Mouse (Mus musculus) heart, postnatal 0 days (tissue): Measurements from ENCODE around the gene Plpp7. TPM values are rescaled to one million over a fixed set of nuclear protein-coding genes. Genes with fewer than 3 reads are reported as not detected.
A peak's percentile ranks its signal among the peaks of the same experiment; 100 is the strongest.

Experiments
- ATAC-seq: fragments of 200-750 bp; cut with Nextera tagmentation; 2 replicates; pipeline ENCODE4 v1.8.0; 2017; ENCODE audit warnings: low read depth, moderate number of reproducible peaks, moderate library complexity; ENCODE audit not compliant: insufficient read depth
- DNase-seq: peaks from one replicate; pipeline ENCODE4 v3.0.0-alpha.2; 2016; ENCODE audit warnings: low spot score
- H3K27ac ChIP-seq: fragments of 300-500 bp; sonication (generic); 2 replicates; pipeline ENCODE4 v1.5.1; 2014; ENCODE audit warnings: low read depth, mild to moderate bottlenecking
- H3K27me3 ChIP-seq: fragments of 300-500 bp; sonication (generic); 2 replicates; pipeline ENCODE4 v1.6.1; 2014; ENCODE audit warnings: low read length, mixed read lengths; ENCODE audit not compliant: control insufficient read depth, insufficient read depth
- H3K36me3 ChIP-seq: fragments of 300-500 bp; sonication (generic); replicated peaks from 2 replicates; pipeline ENCODE4 v1.6.1; 2014; ENCODE audit warnings: low read length, mixed read lengths; ENCODE audit not compliant: control insufficient read depth, insufficient read depth
- H3K4me1 ChIP-seq: fragments of 300-500 bp; sonication (generic); 2 replicates; pipeline ENCODE4 v1.6.1; 2014; ENCODE audit warnings: antibody characterized with exemption; ENCODE audit not compliant: control insufficient read depth, insufficient read depth
- H3K4me2 ChIP-seq: fragments of 300-500 bp; sonication (generic); 2 replicates; pipeline ENCODE4 v1.6.1; 2014; ENCODE audit warnings: low read depth, mild to moderate bottlenecking, low read length, moderate library complexity
- H3K4me3 ChIP-seq: fragments of 300-500 bp; sonication (generic); 2 replicates; pipeline ENCODE4 v1.5.1; 2014; ENCODE audit warnings: low read depth, low read length
- H3K9ac ChIP-seq: fragments of 300-500 bp; sonication (generic); replicated peaks from 2 replicates; pipeline ENCODE4 v1.6.1; 2014; ENCODE audit warnings: low read depth, low read length, mixed read lengths
- H3K9me3 ChIP-seq: fragments of 300-500 bp; sonication (generic); replicated peaks from 2 replicates; pipeline ENCODE4 v1.6.1; 2016; ENCODE audit warnings: low read length; ENCODE audit not compliant: control insufficient read depth
- CTCF ChIP-seq: IDR thresholded peaks from 2 replicates; pipeline ENCODE4 v1.5.1; 2016; ENCODE audit warnings: antibody characterized with exemption, control low read depth, low read depth
- EP300 ChIP-seq: IDR thresholded peaks from 2 replicates; pipeline ENCODE4 v1.6.1; 2016; ENCODE audit warnings: antibody characterized with exemption, low read depth
- WGBS: fragments of 180-500 bp; shearing (Covaris S2); extraction: QIAGEN DNeasy Blood & Tissue Kit; methylation state at CpG from one replicate; pipeline ENCODE4 v1.1.7; 2014; 5-methylcytosine and 5-hydroxymethylcytosine counted together
- polyA plus RNA-seq: library from polyadenylated mRNA; unstranded; fragments of >200 nt; fragmentation: Nextera tagmentation; extraction: Ambion mirVana; gene quantifications from 2 replicates; pipeline ENCODE4 v1.2.1, GENCODE M21; 2015
- total RNA-seq: library from RNA; depleted of rRNA; stranded (reverse); fragments of >200 nt; gene quantifications from 2 replicates; pipeline ENCODE4 v1.2.3, GENCODE M21; 2014; ENCODE audit warnings: low replicate concordance; rRNA removed

The Plpp7 gene
- total RNA-seq (30.7 and 56.3 TPM in 2 replicates), polyA plus RNA-seq (23.4 and 24.0 TPM in 2 replicates)

- 25% methylated on average over 22 of the region's 22 CpGs for WGBS
- 0 out of 2 replicates have a peak, but pooled peaks cover under 1% of the 10 kb centered on the region for H3K36me3 ChIP-seq
These were observed at the start of gene Plpp7 for GRCm38 (mm10) chr2:32095351-32096121. Gene Plpp7, plus strand, starts transcription at chr2:32095528.

GRCm38 (mm10) chr2:32046009-32046408 is 49.3 kb upstream of the Plpp7 start:
- no peak overlapping the region; the same call in 1 of the 2 replicates for H3K9ac ChIP-seq
- no peak overlapping the region for H3K4me2 ChIP-seq
- ATAC-seq (peak; percentile 31; the same call in 1 of the 2 replicates), DNase-seq (no peak)
- no peaks in the 10 kb centered on the region for H3K27me3 ChIP-seq
- H3K36me3 ChIP-seq, result peaks cover 50% of the 10 kb centered on the region
- peak; percentile 8; the same call in 1 of the 2 replicates for TF ChIP-seq EP300
- TF ChIP-seq CTCF, result no peak
- no peak overlapping the region for H3K4me3 ChIP-seq
- peaks cover 18% of the 10 kb centered on the region for H3K4me1 ChIP-seq
- WGBS, result 29% methylated on average over 10 of the region's 10 CpGs
- peak overlapping the region; percentile 66 for H3K27ac ChIP-seq
- H3K9me3 ChIP-seq, result no peaks in the 10 kb centered on the region

More at GRCm38 (mm10) chr2:32095351-32096121, at the start of gene Plpp7:
- Histone ChIP-seq H3K27me3 (no peaks in the 10 kb centered on the region), H3K9me3 (no peaks in the 10 kb centered on the region), H3K27ac (peak within 1 kb of the TSS; percentile 83), H3K9ac (peak within 1 kb of the TSS; percentile 68), H3K4me3 (peak within 1 kb of the TSS; percentile 54), H3K4me1 (peaks cover 18% of the 10 kb centered on the region), H3K4me2 (peak within 1 kb of the TSS; percentile 85)
- peak; percentile 92 for ATAC-seq
- DNase-seq, result peak; percentile 89
- TF ChIP-seq EP300 (peak; percentile 56; the same call in 1 of the 2 replicates), CTCF (no peak)

GRCm38 (mm10) chr2:32047323-32047722 is 48.0 kb upstream of the Plpp7 start:
- H3K36me3 ChIP-seq, result peaks cover 58% of the 10 kb centered on the region
- peaks cover 18% of the 10 kb centered on the region for H3K4me1 ChIP-seq

GRCm38 (mm10) chr2:32051791-32052190 is 43.5 kb upstream of the Plpp7 start:
- no peak for DNase-seq
- no peak overlapping the region for H3K4me2 ChIP-seq
- H3K4me3 ChIP-seq, result no peak overlapping the region
- H3K36me3 ChIP-seq, result peaks cover 38% of the 10 kb centered on the region
- no peak for ATAC-seq
- H3K9me3 ChIP-seq, result no peaks in the 10 kb centered on the region
- no peaks in the 10 kb centered on the region for H3K27me3 ChIP-seq
- H3K27ac ChIP-seq, result peak overlapping the region; percentile 34; the same call in 1 of the 2 replicates
- TF ChIP-seq EP300 (no peak), CTCF (no peak)
- H3K9ac ChIP-seq, result no peak overlapping the region
- WGBS, result 72% methylated on average over 8 of the region's 8 CpGs
- peaks cover 14% of the 10 kb centered on the region for H3K4me1 ChIP-seq

More at GRCm38 (mm10) chr2:32047323-32047722, 48.0 kb upstream of the Plpp7 start:
- no peak for DNase-seq
- peak overlapping the region; percentile 57 for H3K27ac ChIP-seq
- no peak overlapping the region for H3K4me3 ChIP-seq
- no peak for TF ChIP-seq EP300
- no peak for TF ChIP-seq CTCF
- H3K9ac ChIP-seq, result no peak overlapping the region
- ATAC-seq, result no peak
- no peaks in the 10 kb centered on the region for H3K9me3 ChIP-seq
- no peak overlapping the region for H3K4me2 ChIP-seq
- H3K27me3 ChIP-seq, result no peaks in the 10 kb centered on the region
- WGBS, result 71% methylated on average over 10 of the region's 10 CpGs

GRCm38 (mm10) chr2:32052418-32052817 is 42.9 kb upstream of the Plpp7 start:
- Histone ChIP-seq H3K36me3 (peaks cover 38% of the 10 kb centered on the region), H3K4me1 (peaks cover 21% of the 10 kb centered on the region), H3K9me3 (no peaks in the 10 kb centered on the region), H3K4me3 (no peak overlapping the region), H3K9ac (no peak overlapping the region), H3K27ac (peak overlapping the region; percentile 34; the same call in 1 of the 2 replicates), H3K4me2 (no peak overlapping the region), H3K27me3 (no peaks in the 10 kb centered on the region)
- ATAC-seq (no peak), DNase-seq (no peak)
- TF ChIP-seq EP300 (no peak), CTCF (no peak)
- 70% methylated on average over 7 of the region's 7 CpGs for WGBS
